Mouse (Mus musculus): ENCODE measurements around the gene Pawr.

DNA sequence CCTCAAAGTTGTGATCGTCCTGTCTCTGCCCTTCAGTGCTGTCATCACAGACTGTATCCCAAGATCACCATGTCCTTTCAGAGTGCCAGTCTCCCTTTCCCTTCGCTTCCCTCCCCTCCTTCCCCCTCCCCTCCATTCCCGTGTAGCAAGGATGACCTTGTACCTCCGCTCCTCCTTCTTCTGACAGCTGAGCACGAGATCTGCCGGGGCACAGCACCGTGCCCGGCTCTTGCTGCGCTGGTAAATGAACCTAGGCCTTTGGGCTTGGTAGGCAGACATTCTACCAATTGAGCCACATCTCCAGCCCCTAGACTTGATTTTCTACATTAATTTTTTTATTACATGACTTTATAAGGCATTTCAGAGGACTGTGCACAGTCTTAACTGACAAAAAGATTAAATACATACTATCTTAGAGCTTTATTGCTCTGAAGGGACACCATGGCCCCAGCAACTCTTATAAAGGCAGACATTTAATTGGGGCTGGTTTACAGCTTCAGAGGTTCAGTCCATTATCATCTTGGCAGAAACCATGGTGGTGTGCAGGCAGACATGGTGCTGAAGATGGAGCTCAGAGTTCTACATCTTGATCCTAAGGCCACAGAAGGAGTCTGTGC lies 52.3 kb downstream of the Pawr start:
- TF ChIP-seq CTCF (IDR thresholded peaks at IDR 0.05; ENCODE audit: low read depth, low read length) (no peak), EP300 (IDR thresholded peaks at IDR 0.05; ENCODE audit: insufficient read depth, low read depth, low read length) (no peak)

Measured in ES-Bruce4 (cell line).